Mouse (Mus musculus) gonadal fat pad, adult 2 months (tissue): ENCODE data around the gene A030005L19Rik. TPM values are rescaled to one million over a fixed set of nuclear protein-coding genes. Genes with fewer than 3 reads are reported as not detected.

Experiments
- polyA plus RNA-seq: library from polyadenylated mRNA; depleted of rRNA; stranded (reverse); fragments of >200 nt; gene quantifications from 2 replicates; pipeline ENCODE4 v1.2.3, GENCODE M21; 2012; rRNA removed

The A030005L19Rik gene
- polyA plus RNA-seq, 1 experiment, result 0.19 TPM

Other genes with a start within 250 kb of the A030005L19Rik start
- 58.4 and 61.4 TPM in 2 replicates for gene Mff, start 188.4 kb upstream of the A030005L19Rik start, polyA plus RNA-seq
- not detected in 2 replicates for gene Tm4sf20, start 144.9 kb upstream of the A030005L19Rik start, polyA plus RNA-seq
- not detected in 2 replicates for gene Gm47791, start 142.1 kb upstream of the A030005L19Rik start, polyA plus RNA-seq
- gene Agfg1, start 73.8 kb upstream of the A030005L19Rik start, polyA plus RNA-seq, result 31.3 and 36.8 TPM in 2 replicates
- gene A030014E15Rik, start 11.6 kb downstream of the A030005L19Rik start, polyA plus RNA-seq, result not detected in 2 replicates
- gene Gm6217, start 18.1 kb downstream of the A030005L19Rik start, polyA plus RNA-seq, result not detected in 2 replicates
- gene A030003K21Rik, start 30.1 kb downstream of the A030005L19Rik start, polyA plus RNA-seq, result not detected in 2 replicates
- gene Gm7544, start 42.7 kb downstream of the A030005L19Rik start, polyA plus RNA-seq, result not detected in 2 replicates
- gene Gm47955, start 47.0 kb downstream of the A030005L19Rik start, polyA plus RNA-seq, result not detected in 2 replicates
- gene Gm47959, start 87.2 kb downstream of the A030005L19Rik start, polyA plus RNA-seq, result not detected in 2 replicates
- gene Slc19a3, start 125.1 kb downstream of the A030005L19Rik start, polyA plus RNA-seq, result 3.0 and 3.5 TPM in 2 replicates
- gene Krtap28-10, start 129.2 kb downstream of the A030005L19Rik start, polyA plus RNA-seq, result not detected in 2 replicates
- gene Gm47969, start 131.6 kb downstream of the A030005L19Rik start, polyA plus RNA-seq, result not detected in 2 replicates
- gene A030005K14Rik, start 146.1 kb downstream of the A030005L19Rik start, polyA plus RNA-seq, result not detected in 2 replicates
- not detected in 2 replicates for gene Krtap28-13, start 147.6 kb downstream of the A030005L19Rik start, polyA plus RNA-seq
- gene Ccl20, start 203.4 kb downstream of the A030005L19Rik start, polyA plus RNA-seq, result not detected in 2 replicates
- gene Daw1, start 246.4 kb downstream of the A030005L19Rik start, polyA plus RNA-seq, result 0.65 and 0.74 TPM in 2 replicates